Mouse (Mus musculus): ENCODE results near the gene Ccdc8. TPM values are rescaled to one million over a fixed set of nuclear protein-coding genes. Genes with fewer than 3 reads are reported as not detected.
A peak's percentile ranks its signal among the peaks of the same experiment; 100 is the strongest.
"Not testable (repeated sequence)": the region's sequence is repeated elsewhere in the genome, so short reads cannot be mapped to it uniquely, and the experiment has no call there.

The Ccdc8 gene
- polyA plus RNA-seq, 1 experiment from 2014 or later = 10.5 TPM

GRCm38 (mm10) chr7:16950861-16951635, 41.5 kb upstream of the Ccdc8 start:
- WGBS = 28% methylated on average over 18 of the region's 18 CpGs
- no peak overlapping the region for H3K27ac ChIP-seq (replicated peaks)
- peaks cover 43% of the 10 kb centered on the region for H3K4me1 ChIP-seq
- H3K36me3 ChIP-seq (replicated peaks) = no peaks in the 10 kb centered on the region
- DNase-seq (ENCODE audit: low spot score) = peak; percentile 89
- H3K9me3 ChIP-seq = 0 out of 2 replicates have a peak, but pooled peaks cover 4% of the 10 kb centered on the region
- no peak overlapping the region for H3K4me3 ChIP-seq
- peaks cover 53% of the 10 kb centered on the region for H3K27me3 ChIP-seq (replicated peaks; ENCODE audit: low read depth, poor library complexity, severe bottlenecking)

DNA sequence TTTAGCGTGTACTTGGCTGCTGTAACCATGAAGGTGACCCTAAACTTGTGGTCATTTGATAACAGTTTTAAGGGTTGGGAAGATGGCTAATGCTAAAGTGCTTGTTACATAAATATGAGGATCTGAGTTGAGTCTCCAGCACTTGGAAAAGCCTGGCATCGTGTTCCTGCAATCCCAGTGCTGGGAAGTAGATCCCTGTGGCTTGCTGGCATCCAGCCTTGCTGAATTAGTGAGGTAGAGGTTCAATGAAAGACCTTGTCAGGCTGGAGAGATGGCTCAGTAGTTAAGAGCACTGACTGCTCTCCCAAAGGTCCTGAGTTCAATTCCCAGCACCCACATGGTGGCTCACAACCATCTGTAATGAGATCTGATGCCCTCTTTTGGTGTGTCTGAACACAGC, 38.7 kb upstream of the Ccdc8 start:
- H3K4me1 ChIP-seq = peaks cover 25% of the 10 kb centered on the region
- H3K9me3 ChIP-seq; DNase-seq (ENCODE audit: low spot score); H3K4me3 ChIP-seq; H3K27ac ChIP-seq (replicated peaks); H3K36me3 ChIP-seq (replicated peaks): not testable (repeated sequence)
- H3K27me3 ChIP-seq (replicated peaks; ENCODE audit: low read depth, poor library complexity, severe bottlenecking) = peaks cover 26% of the 10 kb centered on the region
- WGBS = 67% methylated on average over 2 of the region's 2 CpGs

GRCm38 (mm10) chr7:16955712-16956111, 36.8 kb upstream of the Ccdc8 start:
- no peak for DNase-seq (ENCODE audit: low spot score)
- Histone ChIP-seq H3K27ac (replicated peaks) (no peak overlapping the region), H3K36me3 (replicated peaks) (no peaks in the 10 kb centered on the region), H3K4me1 (peaks cover 26% of the 10 kb centered on the region), H3K27me3 (replicated peaks; ENCODE audit: low read depth, poor library complexity, severe bottlenecking) (peaks cover 10% of the 10 kb centered on the region; the same call in 1 of the 2 replicates), H3K4me3 (no peak overlapping the region), H3K9me3 (0 out of 2 replicates have a peak, but pooled peaks cover 4% of the 10 kb centered on the region)
- WGBS = 86% methylated on average over 4 of the region's 4 CpGs

DNA sequence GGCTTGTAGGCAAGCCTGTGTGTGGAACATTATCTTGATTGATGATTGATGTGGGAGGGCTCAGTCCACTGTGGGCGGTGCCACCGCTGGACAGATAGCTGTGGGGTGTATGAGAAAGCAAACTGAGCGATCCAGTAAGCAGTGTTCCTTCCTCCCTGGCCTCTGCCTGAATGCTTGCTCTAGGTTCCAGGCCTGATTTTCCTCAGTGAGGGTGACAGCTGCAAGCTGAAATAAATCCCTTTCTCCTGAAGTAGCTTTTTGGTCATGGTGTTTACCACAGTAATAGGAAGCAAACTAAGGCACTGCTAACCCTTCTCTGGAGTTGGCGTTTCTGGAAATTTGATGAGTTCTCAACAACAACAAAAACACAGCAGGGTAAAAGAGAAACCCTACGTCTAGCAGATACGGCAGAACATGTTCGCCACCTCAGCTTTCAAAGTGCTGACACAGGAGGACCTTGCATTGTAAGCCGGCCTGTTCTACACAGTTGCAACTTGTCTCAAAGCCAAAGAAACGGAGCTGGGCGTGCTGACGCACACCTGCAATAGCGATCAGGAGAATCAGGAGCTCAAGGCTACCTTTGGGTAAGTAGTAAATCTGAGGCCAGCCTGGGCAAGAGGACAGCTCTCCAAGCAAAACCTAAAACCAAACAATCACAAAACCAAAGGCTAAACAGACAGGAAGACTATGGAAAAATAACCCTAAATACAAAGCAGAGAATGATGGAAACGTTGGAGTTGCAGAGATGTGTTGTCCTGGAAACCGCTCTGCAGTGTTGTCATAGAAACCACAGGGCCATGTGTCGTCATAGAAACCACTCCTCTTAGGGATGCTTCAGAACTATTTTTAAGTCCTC, 35.9 kb upstream of the Ccdc8 start:
- Histone ChIP-seq H3K36me3 (replicated peaks) (no peaks in the 10 kb centered on the region), H3K9me3 (0 out of 2 replicates have a peak, but pooled peaks cover 4% of the 10 kb centered on the region), H3K27me3 (replicated peaks; ENCODE audit: low read depth, poor library complexity, severe bottlenecking) (peaks cover 8% of the 10 kb centered on the region; the same call in 1 of the 2 replicates), H3K27ac (replicated peaks) (no peak overlapping the region), H3K4me3 (no peak overlapping the region), H3K4me1 (peaks cover 27% of the 10 kb centered on the region)
- 71% methylated on average over 15 of the region's 15 CpGs for WGBS
- DNase-seq (ENCODE audit: low spot score) = no peak

DNA sequence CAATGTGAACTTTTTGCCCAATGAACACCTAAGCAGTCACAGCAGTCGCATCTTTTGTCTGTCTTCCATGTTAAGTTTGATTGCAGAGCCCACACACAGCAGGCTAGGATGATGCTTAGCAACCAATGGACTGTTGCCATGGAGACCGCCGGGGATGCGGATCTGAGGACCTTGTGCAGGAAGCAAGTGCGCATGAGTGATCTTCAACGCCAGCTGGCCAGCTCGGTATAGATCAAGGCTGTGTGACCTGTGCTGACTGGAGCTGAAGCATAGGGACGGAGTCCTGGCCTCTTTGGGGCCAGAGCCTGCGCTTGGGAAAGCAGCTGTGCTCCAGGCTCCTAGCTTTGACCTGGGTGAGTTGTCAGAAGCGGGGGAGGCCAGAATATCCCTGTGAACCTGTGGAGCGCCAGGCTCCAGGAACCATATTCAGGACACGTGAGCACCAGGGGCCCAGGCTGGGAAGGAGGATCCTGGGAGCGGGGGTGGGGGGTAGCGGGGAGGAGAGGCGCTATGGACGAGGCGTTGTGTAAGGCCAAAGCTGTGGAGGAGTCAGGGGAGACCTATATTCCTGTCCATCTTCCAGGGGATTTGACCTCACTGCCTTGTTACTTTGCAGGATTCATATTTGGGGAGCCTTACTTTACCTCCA, 32.8 kb upstream of the Ccdc8 start, which contains the start of gene Pnmal1:
Gene Pnmal1, plus strand, starts transcription at position 141 of the 649 bp plus-strand sequence.
- DNase-seq (ENCODE audit: low spot score) = peak; percentile 90
- H3K27me3 ChIP-seq (replicated peaks; ENCODE audit: low read depth, poor library complexity, severe bottlenecking) = peaks cover 4% of the 10 kb centered on the region; the same call in 1 of the 2 replicates
- H3K36me3 ChIP-seq (replicated peaks) = no peaks in the 10 kb centered on the region
- 0 out of 2 replicates have a peak, but pooled peaks cover 2% of the 10 kb centered on the region for H3K9me3 ChIP-seq
- 25% methylated on average over 17 of the region's 17 CpGs for WGBS
- H3K4me1 ChIP-seq = peaks cover 27% of the 10 kb centered on the region
- H3K4me3 ChIP-seq = peak within 1 kb of the TSS; percentile 46
- H3K27ac ChIP-seq (replicated peaks) = peak within 1 kb of the TSS; percentile 82

DNA sequence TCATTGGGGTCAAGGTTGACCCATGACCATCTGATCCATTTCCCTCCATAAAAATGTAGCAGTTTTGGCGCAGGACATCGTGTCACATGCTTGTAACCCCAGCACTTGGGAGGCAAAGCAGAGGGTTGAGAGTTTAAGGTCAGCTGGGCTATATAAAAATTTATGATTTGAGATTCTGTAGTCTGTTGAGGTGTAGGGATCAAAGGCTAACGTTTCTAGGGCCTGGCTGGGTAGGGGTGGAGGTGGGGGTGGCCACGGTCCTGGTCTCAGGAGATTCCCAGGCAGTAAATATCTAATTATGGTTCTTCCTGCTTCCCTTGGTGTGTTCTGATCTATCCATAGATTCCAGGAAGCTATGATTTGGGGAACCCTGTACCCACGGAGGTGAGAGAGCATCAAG, 30.8 kb upstream of the Ccdc8 start:
- Histone ChIP-seq H3K27me3 (replicated peaks; ENCODE audit: low read depth, poor library complexity, severe bottlenecking) (peaks cover 4% of the 10 kb centered on the region; the same call in 1 of the 2 replicates), H3K4me3 (no peak overlapping the region), H3K27ac (replicated peaks) (no peak overlapping the region), H3K9me3 (no peaks in the 10 kb centered on the region), H3K4me1 (peaks cover 24% of the 10 kb centered on the region), H3K36me3 (replicated peaks) (no peaks in the 10 kb centered on the region)
- WGBS = 80% methylated on average over 5 of the region's 5 CpGs
- DNase-seq (ENCODE audit: low spot score) = no peak

DNA sequence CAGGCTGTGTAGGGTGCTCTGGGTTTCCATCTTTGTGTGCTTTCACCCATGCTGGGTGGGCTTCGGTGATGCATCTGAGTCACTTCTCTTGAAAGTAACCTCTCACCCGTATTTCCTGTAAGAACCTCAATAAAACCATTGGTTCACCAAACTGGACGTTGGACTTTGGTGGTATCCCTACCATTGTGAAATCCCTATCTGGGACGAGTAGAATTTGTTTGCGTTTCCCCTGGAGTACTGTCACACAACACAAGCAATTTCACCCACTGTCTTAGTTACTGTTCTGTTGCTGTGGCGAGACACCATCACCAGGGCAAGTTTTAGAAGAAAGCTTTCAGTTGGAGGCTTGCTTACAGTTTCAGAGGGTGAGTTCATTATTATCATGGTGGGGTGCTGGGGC, 24.1 kb upstream of the Ccdc8 start:
- Histone ChIP-seq H3K9me3 (peaks cover 9% of the 10 kb centered on the region; the same call in 1 of the 2 replicates), H3K27ac (replicated peaks) (no peak overlapping the region), H3K27me3 (replicated peaks; ENCODE audit: low read depth, poor library complexity, severe bottlenecking) (no peaks in the 10 kb centered on the region), H3K36me3 (replicated peaks) (no peaks in the 10 kb centered on the region), H3K4me1 (no peaks in the 10 kb centered on the region), H3K4me3 (no peak overlapping the region)
- no peak for DNase-seq (ENCODE audit: low spot score)
- 86% methylated on average over 6 of the region's 6 CpGs for WGBS

- no peak overlapping the region for H3K4me3 ChIP-seq
- 85% methylated on average over 3 of the region's 3 CpGs for WGBS
- H3K36me3 ChIP-seq (replicated peaks) = no peaks in the 10 kb centered on the region
- peaks cover 9% of the 10 kb centered on the region; the same call in 1 of the 2 replicates for H3K9me3 ChIP-seq
- no peak overlapping the region for H3K27ac ChIP-seq (replicated peaks)
- no peaks in the 10 kb centered on the region for H3K27me3 ChIP-seq (replicated peaks; ENCODE audit: low read depth, poor library complexity, severe bottlenecking)
- no peak for DNase-seq (ENCODE audit: low spot score)
- H3K4me1 ChIP-seq = no peaks in the 10 kb centered on the region
These were observed 21.3 kb upstream of the Ccdc8 start for GRCm38 (mm10) chr7:16971160-16971559.

DNA sequence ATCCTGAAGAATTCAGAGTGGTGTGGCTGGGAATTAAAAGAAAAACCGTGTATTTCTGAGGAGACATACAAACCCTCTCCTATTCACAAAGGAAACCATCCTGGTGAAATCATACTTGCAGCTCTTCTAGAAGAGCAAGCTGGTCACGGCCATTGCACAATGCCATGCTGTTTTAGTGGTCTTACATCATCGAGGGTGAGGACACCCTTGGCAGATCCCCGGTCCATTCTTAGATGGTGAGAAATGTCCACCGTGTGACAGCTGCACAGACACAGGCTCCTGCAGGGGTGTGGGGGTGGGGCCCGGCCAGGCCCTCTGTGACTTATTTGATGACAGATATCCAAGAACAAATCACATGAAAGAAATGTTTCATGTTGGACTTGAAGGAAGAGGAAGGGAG, 18.5 kb upstream of the Ccdc8 start:
- no peak for DNase-seq (ENCODE audit: low spot score)
- Histone ChIP-seq H3K36me3 (replicated peaks) (no peaks in the 10 kb centered on the region), H3K27me3 (replicated peaks; ENCODE audit: low read depth, poor library complexity, severe bottlenecking) (no peaks in the 10 kb centered on the region), H3K4me3 (no peak overlapping the region), H3K27ac (replicated peaks) (no peak overlapping the region), H3K9me3 (peaks cover 9% of the 10 kb centered on the region; the same call in 1 of the 2 replicates), H3K4me1 (no peaks in the 10 kb centered on the region)
- WGBS = 85% methylated on average over 6 of the region's 6 CpGs

GRCm38 (mm10) chr7:16976298-16976697, 16.2 kb upstream of the Ccdc8 start:
- peaks cover 14% of the 10 kb centered on the region for H3K4me1 ChIP-seq
- no peaks in the 10 kb centered on the region for H3K36me3 ChIP-seq (replicated peaks)
- no peak overlapping the region for H3K27ac ChIP-seq (replicated peaks)
- DNase-seq (ENCODE audit: low spot score) = no peak
- H3K27me3 ChIP-seq (replicated peaks; ENCODE audit: low read depth, poor library complexity, severe bottlenecking) = no peaks in the 10 kb centered on the region
- no peak overlapping the region for H3K4me3 ChIP-seq
- WGBS = 68% methylated on average over 8 of the region's 8 CpGs
- H3K9me3 ChIP-seq = no peaks in the 10 kb centered on the region

DNA sequence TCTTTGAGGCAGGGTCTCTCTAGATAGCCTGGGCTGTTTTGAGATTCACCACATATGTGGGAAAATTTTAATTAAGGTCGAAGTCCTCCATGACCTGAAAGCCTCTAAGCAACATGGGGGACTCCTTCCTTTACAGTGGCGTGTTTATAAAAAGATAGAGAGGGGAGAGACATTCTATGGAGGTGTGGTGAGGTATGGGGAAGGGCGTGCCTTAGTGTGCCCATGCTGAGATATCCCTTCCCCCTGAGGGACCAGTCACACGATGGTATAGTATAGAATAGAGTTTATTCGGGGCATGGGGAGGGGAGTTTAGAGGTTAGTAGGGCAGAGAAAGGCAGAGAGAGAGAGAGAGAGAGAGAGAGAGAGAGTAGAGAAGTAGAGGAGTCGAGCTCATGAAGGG, 14.3 kb upstream of the Ccdc8 start:
- Histone ChIP-seq H3K9me3 (no peaks in the 10 kb centered on the region), H3K4me3 (no peak overlapping the region), H3K36me3 (replicated peaks) (no peaks in the 10 kb centered on the region), H3K27ac (replicated peaks) (no peak overlapping the region), H3K27me3 (replicated peaks; ENCODE audit: low read depth, poor library complexity, severe bottlenecking) (no peaks in the 10 kb centered on the region), H3K4me1 (peaks cover 30% of the 10 kb centered on the region)
- 75% methylated on average over 6 of the region's 6 CpGs for WGBS
- DNase-seq (ENCODE audit: low spot score) = no peak

DNA sequence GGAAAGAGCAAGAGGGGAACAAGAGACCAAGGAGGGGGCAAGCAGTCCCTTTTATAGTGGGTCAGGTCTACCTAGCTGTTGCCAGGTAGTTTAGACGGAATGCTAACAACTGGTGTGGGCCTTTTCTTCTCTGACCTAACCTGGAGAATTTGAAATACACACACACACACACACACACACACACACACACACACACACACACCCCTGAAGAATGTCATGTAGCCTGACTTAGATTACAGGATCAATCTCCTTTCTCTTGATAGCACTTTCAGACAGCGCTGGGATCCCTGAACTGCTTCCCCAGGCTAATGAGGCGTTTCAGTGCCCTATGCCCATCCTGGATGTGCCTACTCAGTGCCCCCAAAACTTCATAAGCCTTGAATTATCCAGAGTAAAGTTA, 13.9 kb upstream of the Ccdc8 start:
- DNase-seq (ENCODE audit: low spot score) = no peak
- no peaks in the 10 kb centered on the region for H3K27me3 ChIP-seq (replicated peaks; ENCODE audit: low read depth, poor library complexity, severe bottlenecking)
- H3K27ac ChIP-seq (replicated peaks) = no peak overlapping the region
- WGBS = 94% methylated on average over 3 of the region's 3 CpGs
- H3K9me3 ChIP-seq = no peaks in the 10 kb centered on the region
- H3K36me3 ChIP-seq (replicated peaks) = no peaks in the 10 kb centered on the region
- no peak overlapping the region for H3K4me3 ChIP-seq
- peaks cover 34% of the 10 kb centered on the region for H3K4me1 ChIP-seq
